Mouse (Mus musculus): ENCODE results near the gene Tmc5.

The Tmc5 gene

GRCm38 (mm10) chr7:118610721-118611120 lies 13.6 kb downstream of the Tmc5 start:
- DNase-seq (ENCODE audit: low read depth, low spot score), result no peak

- DNase-seq (ENCODE audit: low read depth, low spot score), result no peak
Observed at GRCm38 (mm10) chr7:118611185-118611749, 14.2 kb downstream of the Tmc5 start.

- no peak for DNase-seq (ENCODE audit: low read depth, low spot score)
Observed at GRCm38 (mm10) chr7:118611933-118612332, 14.8 kb downstream of the Tmc5 start.

GRCm38 (mm10) chr7:118614076-118614475 lies 17.0 kb downstream of the Tmc5 start:
- no peak for DNase-seq (ENCODE audit: low read depth, low spot score)

GRCm38 (mm10) chr7:118618104-118618503 lies 21.0 kb downstream of the Tmc5 start:
- DNase-seq (ENCODE audit: low read depth, low spot score), result no peak

GRCm38 (mm10) chr7:118620243-118620906 lies 23.3 kb downstream of the Tmc5 start:
- no peak for DNase-seq (ENCODE audit: low read depth, low spot score)

GRCm38 (mm10) chr7:118621094-118621493 lies 24.0 kb downstream of the Tmc5 start:
- DNase-seq (ENCODE audit: low read depth, low spot score), result no peak

- no peak for DNase-seq (ENCODE audit: low read depth, low spot score)
Observed at GRCm38 (mm10) chr7:118627550-118628298, 30.6 kb downstream of the Tmc5 start.

- DNase-seq (ENCODE audit: low read depth, low spot score), result no peak
Observed at GRCm38 (mm10) chr7:118633094-118633493, 36.0 kb downstream of the Tmc5 start.

GRCm38 (mm10) chr7:118633951-118634350 lies 36.9 kb downstream of the Tmc5 start:
- DNase-seq (ENCODE audit: low read depth, low spot score), result no peak

- peak; percentile 1 for DNase-seq (ENCODE audit: low read depth, low spot score)
Observed at GRCm38 (mm10) chr7:118637466-118637865, 40.4 kb downstream of the Tmc5 start.

- DNase-seq (ENCODE audit: low read depth, low spot score), result no peak
Observed at GRCm38 (mm10) chr7:118646237-118646636, 49.1 kb downstream of the Tmc5 start.

GRCm38 (mm10) chr7:118649328-118649727 lies 52.2 kb downstream of the Tmc5 start:
- no peak for DNase-seq (ENCODE audit: low read depth, low spot score)

- DNase-seq (ENCODE audit: low read depth, low spot score), result no peak
Observed at GRCm38 (mm10) chr7:118650119-118650518, 53.0 kb downstream of the Tmc5 start.

- DNase-seq (ENCODE audit: low read depth, low spot score), result no peak
Observed at GRCm38 (mm10) chr7:118650891-118651290, 53.8 kb downstream of the Tmc5 start.

- DNase-seq (ENCODE audit: low read depth, low spot score), result no peak
Observed at GRCm38 (mm10) chr7:118652572-118653295, 55.6 kb downstream of the Tmc5 start.

- no peak for DNase-seq (ENCODE audit: low read depth, low spot score)
Observed at GRCm38 (mm10) chr7:118656730-118657129, 59.6 kb downstream of the Tmc5 start.

- DNase-seq (ENCODE audit: low read depth, low spot score), result no peak
Observed at GRCm38 (mm10) chr7:118667773-118668172, 70.7 kb downstream of the Tmc5 start.

- DNase-seq (ENCODE audit: low read depth, low spot score), result no peak
Observed at GRCm38 (mm10) chr7:118670142-118670541, 73.0 kb downstream of the Tmc5 start.

- no peak for DNase-seq (ENCODE audit: low read depth, low spot score)
Observed at GRCm38 (mm10) chr7:118676826-118677225, 79.7 kb downstream of the Tmc5 start.

GRCm38 (mm10) chr7:118688199-118688598 lies 91.1 kb downstream of the Tmc5 start:
- DNase-seq (ENCODE audit: low read depth, low spot score), result peak; percentile 75

GRCm38 (mm10) chr7:118689088-118689487 lies 92.0 kb downstream of the Tmc5 start:
- DNase-seq (ENCODE audit: low read depth, low spot score), result no peak
